Mouse (Mus musculus) myocyte (in vitro differentiated cells): ENCODE measurements around the gene D930048N14Rik. TPM values are rescaled to one million over a fixed set of nuclear protein-coding genes. Genes with fewer than 3 reads are reported as not detected.
A peak's percentile ranks its signal among the peaks of the same experiment; 100 is the strongest.
"Not testable (repeated sequence)": the region's sequence is repeated elsewhere in the genome, so short reads cannot be mapped to it uniquely, and the experiment has no call there.

ENCODE experiments used
- H3K27me3 ChIP-seq: one replicate; pipeline ENCODE4 v1.6.1; 2011; ENCODE audit not compliant: control insufficient read depth, insufficient read depth, insufficient read length
- H3K36me3 ChIP-seq: one replicate; pipeline ENCODE4 v1.6.1; 2011; ENCODE audit not compliant: control insufficient read depth, insufficient read depth
- H3K4me2 ChIP-seq: one replicate; pipeline ENCODE4 v1.6.1; 2011; ENCODE audit warnings: low read depth, control low read depth
- H3K4me3 ChIP-seq: one replicate; pipeline ENCODE4 v1.5.1; 2011; ENCODE audit warnings: mild to moderate bottlenecking, control low read depth, moderate library complexity
- H3K79me2 ChIP-seq: one replicate; pipeline ENCODE4 v1.6.1; 2011; ENCODE audit not compliant: control insufficient read depth, insufficient read depth
- H3ac ChIP-seq: one replicate; pipeline ENCODE4 v1.6.1; 2011; ENCODE audit not compliant: control insufficient read depth, insufficient read length
- CEBPB ChIP-seq: IDR thresholded peaks from 2 replicates; pipeline ENCODE4 v1.6.1; 2011; ENCODE audit warnings: mild to moderate bottlenecking, moderate library complexity; ENCODE audit not compliant: poor library complexity, insufficient read depth, severe bottlenecking
- E2F4 ChIP-seq: IDR thresholded peaks from one replicate; pipeline ENCODE4 v1.6.1; 2011; ENCODE audit warnings: mild to moderate bottlenecking, control low read depth, moderate library complexity; ENCODE audit not compliant: insufficient read depth
- MAX ChIP-seq: IDR thresholded peaks from one replicate; pipeline ENCODE4 v1.6.1; 2011; ENCODE audit warnings: low read depth, mild to moderate bottlenecking, control low read depth
- MYOD1 ChIP-seq, 3 experiments: IDR thresholded peaks; one replicate each; pipeline ENCODE4 v1.6.1; 2011; ENCODE audit warnings: control low read depth in 2 of 3, low read depth in 2 of 3, mild to moderate bottlenecking in 2 of 3, moderate library complexity in 1 of 3; ENCODE audit not compliant: insufficient read length in 2 of 3, control insufficient read depth in 1 of 3
- MYOG ChIP-seq, 3 experiments: IDR thresholded peaks; one replicate each; pipeline ENCODE4 v1.6.1; 2011; ENCODE audit warnings: control low read depth in 2 of 3, low read depth in 2 of 3, mild to moderate bottlenecking in 2 of 3; ENCODE audit not compliant: insufficient read length in 2 of 3, control insufficient read depth in 1 of 3, insufficient read depth in 1 of 3
- POLR2A ChIP-seq: IDR thresholded peaks from one replicate; pipeline ENCODE4 v1.6.1; 2011; ENCODE audit warnings: low read depth, mild to moderate bottlenecking, control low read depth, moderate library complexity; ENCODE audit not compliant: insufficient read length
- POLR2AphosphoS2 ChIP-seq: IDR thresholded peaks from one replicate; pipeline ENCODE4 v1.6.1; 2011; ENCODE audit warnings: low read depth, control low read depth; ENCODE audit not compliant: insufficient read length
- REST ChIP-seq: IDR thresholded peaks from one replicate; pipeline ENCODE4 v1.6.1; 2011; ENCODE audit warnings: mild to moderate bottlenecking, control low read depth, moderate library complexity; ENCODE audit not compliant: insufficient read depth, insufficient read length
- SRF ChIP-seq: IDR thresholded peaks from one replicate; pipeline ENCODE4 v1.6.1; 2011; ENCODE audit warnings: low read depth; ENCODE audit not compliant: control insufficient read depth, insufficient read length
- TCF12 ChIP-seq: IDR thresholded peaks from one replicate; pipeline ENCODE4 v1.6.1; 2011; ENCODE audit warnings: mild to moderate bottlenecking, control low read depth; ENCODE audit not compliant: poor library complexity, insufficient read depth, severe bottlenecking
- TCF3 ChIP-seq: IDR thresholded peaks from one replicate; pipeline ENCODE4 v1.6.1; 2011; ENCODE audit warnings: low read depth, control low read depth; ENCODE audit not compliant: insufficient read length
- USF1 ChIP-seq: IDR thresholded peaks from one replicate; pipeline ENCODE4 v1.6.1; 2011; ENCODE audit warnings: low read depth, mild to moderate bottlenecking, control low read depth, moderate library complexity
- polyA plus RNA-seq: library from polyadenylated mRNA; unstranded; fragments of >200 nt; fragmentation: generic; extraction: Trizol; gene quantifications from one replicate; pipeline ENCODE4 v1.2.1, GENCODE M21; 2012; ENCODE audit warnings: missing spikeins

The D930048N14Rik gene
- polyA plus RNA-seq, 1 experiment, result 0.25 TPM

- Histone ChIP-seq H3ac (no peak overlapping the region), H3K4me2 (peak overlapping the region; percentile 72), H3K4me3 (no peak overlapping the region), H3K27me3 (no peaks in the 10 kb centered on the region), H3K79me2 (peaks cover 4% of the 10 kb centered on the region), H3K36me3 (no peaks in the 10 kb centered on the region)
- TF ChIP-seq POLR2A, result no peak
- TF ChIP-seq SRF, result no peak
- no peak for TF ChIP-seq MYOG (IDR thresholded peaks at IDR 0.05; ENCODE audit: control insufficient read depth in 1 of 3, insufficient read depth in 1 of 3, insufficient read length in 2 of 3, low read depth in 2 of 3)
- TF ChIP-seq REST, result no peak
- no peak for TF ChIP-seq POLR2AphosphoS2
- TF ChIP-seq CEBPB, result no peak
- no peak for TF ChIP-seq USF1
- TF ChIP-seq MAX, result no peak
- no peak for TF ChIP-seq TCF3
- no peak for TF ChIP-seq E2F4
Observed at GRCm38 (mm10) chr11:51681976-51682374, 31.2 kb downstream of the D930048N14Rik start.

GRCm38 (mm10) chr11:51688330-51689328 is 37.9 kb downstream of the D930048N14Rik start, which contains the start of gene 0610009B22Rik:
TSS of gene 0610009B22Rik (minus strand) at chr11:51688874.
- no peaks in the 10 kb centered on the region for H3K27me3 ChIP-seq
- TF ChIP-seq SRF (peak; percentile 68), MYOD1 (IDR thresholded peaks at IDR 0.05; ENCODE audit: control insufficient read depth in 1 of 3, insufficient read length in 2 of 3, low read depth in 2 of 3) (peak in 2 of 3 experiments; percentile 23 to 28), TCF3 (no peak), POLR2A (peak; percentile 95), E2F4 (peak; percentile 43), MYOG (IDR thresholded peaks at IDR 0.05; ENCODE audit: control insufficient read depth in 1 of 3, insufficient read depth in 1 of 3, insufficient read length in 2 of 3, low read depth in 2 of 3) (peak in 1 of 3 experiments; percentile 12), USF1 (no peak), POLR2AphosphoS2 (peak; percentile 99)
- H3K4me3 ChIP-seq, result peak within 1 kb of the TSS; percentile 74
- H3K79me2 ChIP-seq, result peaks cover 17% of the 10 kb centered on the region
- H3ac ChIP-seq, result peak within 1 kb of the TSS; percentile 4
- H3K4me2 ChIP-seq, result peak within 1 kb of the TSS; percentile 80
- H3K36me3 ChIP-seq, result no peaks in the 10 kb centered on the region

DNA sequence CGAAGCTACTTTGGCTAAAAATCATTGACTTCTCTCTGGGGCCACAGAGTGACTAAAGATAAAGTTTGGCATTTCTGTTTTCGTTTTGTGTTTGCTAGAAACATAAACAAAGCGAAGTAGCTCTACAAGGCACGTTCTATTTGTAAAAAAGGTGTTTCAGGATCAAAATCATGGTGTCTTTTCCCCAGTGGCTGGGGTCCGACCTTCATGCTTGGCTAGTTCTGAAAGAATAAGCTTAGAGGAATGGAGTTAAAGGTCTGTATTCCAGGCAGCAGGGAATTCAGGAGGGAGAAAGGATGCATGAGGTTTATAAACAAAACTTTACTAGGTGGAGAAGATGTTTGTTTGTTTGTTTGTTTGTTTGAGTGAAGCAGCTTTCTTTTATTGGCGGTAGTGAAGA is 38.6 kb downstream of the D930048N14Rik start:
- no peaks in the 10 kb centered on the region for H3K36me3 ChIP-seq

DNA sequence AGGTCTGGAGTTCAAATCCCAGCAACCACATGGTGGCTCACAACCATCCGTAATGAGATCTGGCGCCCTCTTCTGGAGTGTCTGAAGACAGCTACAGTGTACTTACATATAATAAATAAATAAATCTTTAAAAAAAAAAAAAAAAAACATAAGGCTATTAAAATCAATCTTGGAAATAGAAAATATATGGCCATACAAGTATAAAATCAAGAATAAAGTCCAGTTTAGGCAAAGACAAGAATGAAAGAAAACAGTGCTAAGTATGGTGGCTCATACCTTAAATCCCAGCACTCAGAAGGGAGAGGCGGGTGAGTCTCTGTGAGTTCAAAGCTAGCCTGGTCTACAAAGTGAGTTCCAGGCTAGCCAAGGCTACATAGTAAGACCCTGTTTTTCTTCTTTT is 39.8 kb downstream of the D930048N14Rik start:
- H3K36me3 ChIP-seq, H3K4me2 ChIP-seq: not testable (repeated sequence)

More for the DNA sequence above, 38.6 kb downstream of the D930048N14Rik start:
- TF ChIP-seq REST (no peak), MAX (no peak), E2F4 (no peak), TCF12 (no peak), CEBPB (no peak), POLR2AphosphoS2 (no peak)
- peak overlapping the region; percentile 4 for H3ac ChIP-seq
- H3K4me3 ChIP-seq, result peak overlapping the region; percentile 74
- peaks cover 17% of the 10 kb centered on the region for H3K79me2 ChIP-seq
- peak overlapping the region; percentile 80 for H3K4me2 ChIP-seq
- H3K27me3 ChIP-seq, result no peaks in the 10 kb centered on the region

DNA sequence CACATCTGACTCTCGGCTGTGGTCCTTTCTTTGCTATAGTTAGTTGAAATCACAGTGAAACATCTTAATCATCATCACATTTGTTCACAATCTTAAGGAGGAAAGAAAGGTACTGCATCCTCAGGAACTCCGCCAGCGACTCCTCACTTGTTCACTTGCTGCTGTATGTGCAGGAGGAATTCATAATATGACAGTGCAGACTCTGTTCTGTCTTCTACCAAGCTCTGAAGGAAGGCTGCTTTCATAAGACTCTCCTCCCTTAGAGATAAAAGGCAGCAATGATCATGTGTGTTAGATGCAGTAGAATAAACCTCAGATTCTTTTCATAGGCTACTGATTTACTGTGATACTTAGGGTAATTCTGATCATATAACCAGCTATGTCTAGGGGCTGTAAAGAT is 44.2 kb downstream of the D930048N14Rik start:
- Histone ChIP-seq H3K79me2 (no peaks in the 10 kb centered on the region), H3K4me3 (no peak overlapping the region), H3ac (no peak overlapping the region), H3K4me2 (no peak overlapping the region), H3K36me3 (peaks cover 36% of the 10 kb centered on the region), H3K27me3 (no peaks in the 10 kb centered on the region)
- no peak for TF ChIP-seq SRF
- TF ChIP-seq POLR2A, result no peak
- no peak for TF ChIP-seq MYOG (IDR thresholded peaks at IDR 0.05; ENCODE audit: control insufficient read depth in 1 of 3, insufficient read depth in 1 of 3, insufficient read length in 2 of 3, low read depth in 2 of 3)
- no peak for TF ChIP-seq TCF12
- TF ChIP-seq CEBPB, result no peak
- TF ChIP-seq MYOD1 (IDR thresholded peaks at IDR 0.05; ENCODE audit: control insufficient read depth in 1 of 3, insufficient read length in 2 of 3, low read depth in 2 of 3), result no peak
- TF ChIP-seq MAX, result no peak
- TF ChIP-seq E2F4, result no peak

More for the DNA sequence above, 39.8 kb downstream of the D930048N14Rik start:
- not testable (repeated sequence) for H3K4me3 ChIP-seq, H3K27me3 ChIP-seq, H3ac ChIP-seq
- peaks cover 17% of the 10 kb centered on the region for H3K79me2 ChIP-seq
